Mouse (Mus musculus): Measurements from ENCODE around the gene Lin7a.

DNA sequence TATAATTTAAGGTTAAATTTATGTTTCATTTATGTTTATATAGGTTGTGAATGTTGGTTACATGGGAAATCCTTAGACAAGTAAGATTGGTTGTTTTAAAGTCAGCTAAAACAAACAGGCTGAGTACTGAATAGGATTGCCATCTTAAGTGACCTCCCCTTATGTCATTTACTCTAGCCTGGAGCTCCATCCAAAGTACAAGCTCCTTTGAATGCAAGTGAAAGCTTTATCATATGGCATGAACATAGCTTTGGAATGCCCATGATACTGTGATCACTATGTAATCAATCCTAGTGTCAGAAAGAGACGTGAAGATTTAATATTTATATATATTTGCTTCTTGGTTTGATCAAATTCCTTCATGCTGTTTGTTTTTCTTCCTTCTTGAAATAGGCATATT lies 31.0 kb upstream of the Lin7a start:
- no peak for TF ChIP-seq CTCF (IDR thresholded peaks at IDR 0.05; ENCODE audit: borderline replicate concordance, insufficient read depth, low read length)
- TF ChIP-seq POLR2A (IDR thresholded peaks at IDR 0.05; ENCODE audit: low read depth, low read length) = no peak

Measured in embryonic fibroblast, embryonic 13.5 days (primary cell).